Mouse (Mus musculus) layer of hippocampus, adult 11-12 months (tissue): ENCODE results near the gene Gng7.
A peak's percentile ranks its signal among the peaks of the same experiment; 100 is the strongest.
"Not testable (repeated sequence)": the region's sequence is repeated elsewhere in the genome, so short reads cannot be mapped to it uniquely, and the experiment has no call there.

ENCODE experiments used
- DNase-seq: peaks from one replicate; pipeline ENCODE4 v3.0.0; 2022; ENCODE audit warnings: low spot score

Gng7 gene

GRCm38 (mm10) chr10:81014393-81015384 is at the start of gene Gng7:
Gene Gng7, minus strand, starts transcription at chr10:81014945.
- peak; percentile 99 for DNase-seq

DNA sequence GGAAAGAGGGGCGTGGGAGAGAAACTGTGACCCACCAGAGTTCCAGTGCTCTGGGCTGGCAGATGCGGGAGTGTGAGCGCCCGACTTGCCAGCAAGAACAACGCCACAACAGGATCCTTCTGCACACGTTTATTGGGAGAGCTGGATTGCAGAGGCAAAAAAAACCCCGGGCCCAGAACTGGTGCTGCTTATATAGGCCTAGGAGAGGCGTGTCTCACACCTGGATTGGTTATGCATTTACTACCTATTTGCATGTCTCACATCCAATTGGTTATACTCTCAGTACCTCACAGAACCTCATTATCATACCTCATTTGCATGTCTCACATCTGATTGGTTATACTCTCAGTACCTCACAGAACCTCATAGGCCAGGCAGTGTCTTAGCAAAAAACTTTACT is 49.8 kb upstream of the Gng7 start:
- DNase-seq, result not testable (repeated sequence)

DNA sequence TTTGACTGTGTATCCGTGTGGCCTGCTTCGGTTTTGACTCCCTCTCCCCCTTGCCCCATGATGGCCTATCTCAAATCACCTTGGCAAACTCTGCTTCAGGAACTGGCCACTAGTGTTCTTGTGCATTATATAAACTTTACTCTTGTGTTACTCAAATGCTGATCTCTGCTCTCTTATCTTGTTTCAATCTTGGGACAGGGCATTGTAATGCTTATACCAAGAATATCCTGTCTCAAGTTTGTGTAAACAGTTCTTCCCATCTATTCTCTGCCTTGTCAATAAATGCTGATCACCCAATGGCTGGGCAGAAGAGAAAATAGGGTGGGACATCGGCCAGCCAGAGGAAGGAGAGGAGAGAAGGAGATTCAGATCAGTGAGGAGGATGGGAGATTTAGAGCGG is 48.0 kb upstream of the Gng7 start:
- DNase-seq, result no peak

DNA sequence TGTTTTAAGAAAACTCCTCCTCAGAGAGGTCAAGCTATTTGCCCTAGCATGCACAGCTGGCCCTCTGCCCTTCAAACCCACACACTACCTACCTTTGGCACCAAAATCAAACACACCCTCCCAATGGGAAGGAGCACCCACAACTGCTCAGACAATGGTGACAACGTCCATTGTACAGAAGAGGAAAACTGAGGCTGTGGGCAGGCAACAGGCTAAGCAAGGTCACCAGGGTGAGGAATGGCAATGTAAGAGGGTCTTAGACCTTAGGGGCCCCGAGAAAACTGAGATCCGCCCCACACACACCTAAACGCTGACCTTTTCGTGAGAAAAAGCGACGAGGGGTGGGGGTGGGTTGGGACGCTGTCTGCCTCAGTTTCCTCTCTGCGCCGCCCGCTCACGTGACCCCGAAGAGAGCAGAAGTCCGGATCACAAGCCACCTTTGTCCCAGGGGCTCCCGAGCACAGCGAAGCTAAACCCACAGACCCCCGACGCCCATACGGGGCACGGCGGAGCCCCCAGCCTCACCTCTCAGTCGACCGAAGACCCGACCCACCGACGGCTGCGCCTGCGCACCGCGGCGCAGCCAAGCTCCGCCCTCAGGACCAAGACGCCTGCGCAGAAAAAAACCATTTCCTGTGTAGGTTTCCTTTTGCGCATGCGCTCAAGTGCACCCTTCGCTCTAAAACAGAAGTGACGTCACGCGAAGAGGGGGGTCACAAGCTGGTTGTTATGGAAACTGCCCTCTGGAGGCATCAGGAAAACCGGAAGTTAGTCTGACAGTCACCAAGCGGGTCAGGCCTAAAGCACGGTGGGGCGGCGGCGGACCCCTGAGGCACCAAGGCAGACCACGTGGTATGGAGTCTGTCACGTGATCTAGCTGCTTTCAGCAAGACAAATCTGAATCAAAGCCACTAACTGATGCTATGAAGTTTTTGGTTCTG is 45.1 kb upstream of the Gng7 start, which contains the start of gene Sgta:
TSS of gene Sgta (minus strand) at position 579 of the 941 bp plus-strand sequence.
- peak; percentile 100 for DNase-seq

GRCm38 (mm10) chr10:81058896-81059295 is 44.2 kb upstream of the Gng7 start:
- DNase-seq, result no peak

- no peak for DNase-seq
Observed at GRCm38 (mm10) chr10:81057406-81058130, 42.8 kb upstream of the Gng7 start.

GRCm38 (mm10) chr10:81055802-81056340 is 41.1 kb upstream of the Gng7 start:
- not testable (repeated sequence) for DNase-seq

DNA sequence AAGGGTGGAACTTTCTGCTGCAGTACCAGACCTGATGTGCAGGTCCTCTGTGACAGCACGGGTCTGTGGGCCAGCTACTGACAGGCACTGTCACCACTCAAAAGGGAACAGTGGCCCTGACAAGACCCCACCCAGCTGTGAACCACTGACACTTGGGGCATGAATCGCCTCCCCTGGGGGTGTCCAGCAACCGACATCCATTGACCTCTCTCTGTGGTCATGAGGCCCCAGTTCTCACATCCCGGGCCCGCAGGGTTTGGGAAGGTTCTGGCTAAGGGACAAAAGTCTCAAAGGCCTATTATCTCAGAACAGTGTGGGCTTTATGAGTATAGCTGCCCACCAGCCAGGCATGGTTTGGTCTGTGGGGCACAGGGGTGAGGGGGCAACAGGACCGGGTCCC is 40.4 kb upstream of the Gng7 start:
- no peak for DNase-seq

DNA sequence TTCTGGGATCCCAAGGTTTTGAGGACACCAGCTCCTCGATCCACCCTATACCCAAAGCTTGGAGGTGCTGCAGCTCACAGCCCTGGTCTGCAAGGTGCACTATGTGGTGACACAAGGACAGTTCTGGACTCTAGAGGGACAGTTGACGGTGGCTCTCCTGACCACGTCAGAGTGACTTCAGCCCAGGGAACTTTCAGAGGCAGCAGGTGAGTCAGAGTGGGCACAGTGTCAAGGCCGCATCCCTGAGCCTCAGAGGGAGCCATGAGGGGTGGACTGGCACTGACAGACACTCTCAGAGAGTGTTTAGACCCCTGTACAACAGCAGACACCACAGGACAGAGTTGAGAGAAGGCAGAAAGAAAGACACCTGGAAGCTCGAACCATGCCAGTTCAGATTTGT is 37.8 kb upstream of the Gng7 start:
- DNase-seq, result no peak

DNA sequence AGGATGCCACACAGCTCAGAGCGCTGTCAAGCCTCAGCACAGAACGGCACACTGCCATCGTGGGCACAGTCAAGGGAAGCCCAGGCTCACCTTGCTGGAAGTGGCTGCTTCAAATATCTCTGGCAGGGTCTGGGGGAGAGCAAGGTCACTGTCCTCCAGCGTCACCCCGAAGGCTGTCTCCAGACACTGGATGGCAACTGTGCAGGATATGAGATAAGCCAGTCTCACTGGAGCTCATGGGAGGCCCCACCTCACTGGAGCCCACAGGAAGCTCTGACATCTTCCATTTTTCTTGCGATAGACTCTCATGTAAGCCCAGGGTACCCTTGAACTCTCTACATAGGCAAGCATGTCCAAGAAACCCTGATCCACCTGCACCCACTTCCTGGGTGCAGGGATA is 36.4 kb upstream of the Gng7 start:
- DNase-seq, result no peak

DNA sequence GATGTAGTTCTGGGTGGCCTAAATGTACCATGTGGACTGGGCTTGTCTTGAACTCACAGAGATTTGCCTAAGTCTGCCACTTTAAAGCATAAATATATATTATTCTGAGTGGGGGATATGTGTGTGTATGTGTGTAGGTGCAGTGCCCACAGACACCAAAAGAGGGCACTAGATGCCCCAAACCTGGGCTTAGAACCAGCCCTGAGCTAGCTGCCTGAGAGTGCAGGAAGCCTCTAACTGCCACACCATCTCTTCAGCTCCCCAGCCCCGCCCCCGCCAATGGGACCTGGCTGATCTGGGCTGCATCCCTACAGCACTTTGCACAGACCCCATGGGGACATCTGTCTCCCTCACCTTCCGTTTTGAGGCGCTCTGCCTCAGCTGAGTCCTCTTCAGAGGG is 35.9 kb upstream of the Gng7 start:
- DNase-seq, result no peak

GRCm38 (mm10) chr10:81045246-81045645 is 30.5 kb upstream of the Gng7 start:
- DNase-seq, result not testable (repeated sequence)

- peak; percentile 80 for DNase-seq
Observed at GRCm38 (mm10) chr10:81041458-81042175, 26.9 kb upstream of the Gng7 start.

DNA sequence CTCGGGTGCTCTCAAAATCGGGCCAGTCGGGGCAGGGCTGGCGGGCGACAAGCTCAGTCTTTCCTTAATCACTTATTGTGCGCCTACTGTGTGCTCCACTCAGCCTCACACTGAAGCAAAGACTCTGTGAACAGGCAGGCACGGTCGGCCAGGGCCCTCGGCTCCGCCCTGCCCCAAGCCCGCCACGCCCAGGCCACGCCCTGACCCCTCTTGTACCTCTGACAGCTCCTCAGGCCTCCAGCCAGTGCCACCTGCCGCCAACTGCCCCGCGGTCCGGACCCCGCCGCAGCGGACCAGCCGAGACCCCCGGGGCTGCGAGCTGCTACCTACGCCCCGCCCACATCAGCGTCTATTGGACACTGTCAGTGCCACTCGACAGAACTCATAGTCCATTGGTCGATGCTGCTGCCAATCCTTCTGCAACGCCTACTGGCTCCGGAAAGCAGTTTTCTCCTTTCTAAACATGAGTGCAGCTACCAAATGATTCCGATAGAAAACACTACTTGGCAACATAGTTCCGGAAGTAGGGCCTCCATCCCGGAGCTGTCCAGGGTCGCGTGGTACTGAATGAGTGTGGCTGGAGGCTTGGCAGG is 22.3 kb upstream of the Gng7 start, which contains the start of gene Slc39a3:
TSS of gene Slc39a3 (minus strand) at position 439 of the 593 bp plus-strand sequence.
- DNase-seq, result peak; percentile 99

DNA sequence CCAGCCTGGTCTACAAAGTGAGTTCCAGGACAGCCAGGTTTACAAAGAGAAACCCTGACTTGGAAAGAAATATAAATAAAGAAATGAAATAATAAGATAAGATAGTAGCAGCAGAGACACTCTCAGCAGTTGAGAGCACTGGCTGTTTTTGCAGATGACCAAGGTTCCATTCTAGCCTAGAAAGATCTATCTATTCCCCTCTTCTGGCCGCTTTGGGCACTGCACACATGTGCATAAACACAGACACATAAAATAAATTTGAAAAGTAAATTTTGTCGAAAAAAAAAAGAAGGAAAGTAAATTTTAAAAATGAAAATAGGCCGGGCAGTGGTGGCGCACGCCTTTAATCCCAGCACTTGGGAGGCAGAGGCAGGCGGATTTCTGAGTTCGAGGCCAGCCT is 21.5 kb upstream of the Gng7 start:
- DNase-seq, result no peak

DNA sequence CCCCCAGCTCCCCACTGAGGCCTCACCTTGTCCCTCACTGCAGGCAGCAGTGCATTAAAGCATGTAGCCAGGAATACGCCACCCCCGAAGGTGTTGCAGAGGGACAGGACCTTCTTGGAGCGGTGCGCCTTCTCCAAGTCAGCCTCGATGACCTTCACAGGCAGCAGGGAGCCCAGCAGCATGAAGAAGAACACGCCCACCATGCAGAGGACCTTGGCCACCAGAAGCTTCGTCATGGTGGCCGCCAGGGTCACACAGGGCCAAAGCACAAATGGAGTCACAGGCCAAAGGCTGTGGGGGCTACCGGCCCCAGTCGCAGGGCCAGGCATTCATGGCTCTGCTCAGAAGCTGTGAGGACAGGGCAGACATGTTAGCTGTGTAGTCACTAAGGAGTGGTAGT is 18.8 kb upstream of the Gng7 start:
- no peak for DNase-seq

- no peak for DNase-seq
Observed at GRCm38 (mm10) chr10:81029031-81029430, 14.3 kb upstream of the Gng7 start.

GRCm38 (mm10) chr10:81028219-81028618 is 13.5 kb upstream of the Gng7 start:
- DNase-seq, result no peak

- DNase-seq, result no peak
Observed at GRCm38 (mm10) chr10:81027331-81027730, 12.6 kb upstream of the Gng7 start.

- DNase-seq, result no peak
Observed at GRCm38 (mm10) chr10:81026857-81027256, 12.1 kb upstream of the Gng7 start.
